Mouse (Mus musculus) lung, postnatal 0 days (tissue): Measurements from ENCODE around the gene Anxa9.

ENCODE experiments used
- CTCF ChIP-seq: IDR thresholded peaks from 2 replicates; pipeline ENCODE4 v1.5.1; 2016; ENCODE audit warnings: antibody characterized with exemption, mild to moderate bottlenecking
- EP300 ChIP-seq: IDR thresholded peaks from 2 replicates; pipeline ENCODE4 v1.6.1; 2016; ENCODE audit warnings: antibody characterized with exemption, mild to moderate bottlenecking, control low read depth

- TF ChIP-seq CTCF (no peak), EP300 (no peak)
These were observed 19.4 kb downstream of the Anxa9 start for GRCm38 (mm10) chr3:95287541-95287940.
